Mouse (Mus musculus): Measurements from ENCODE around the gene Rab40c.

Rab40c gene

GRCm38 (mm10) chr17:25895415-25895814 lies 24.1 kb downstream of the Rab40c start:
- DNase-seq: no peak

- peak; percentile 79 for DNase-seq
These were observed 25.4 kb downstream of the Rab40c start for GRCm38 (mm10) chr17:25893975-25894617.

DNA sequence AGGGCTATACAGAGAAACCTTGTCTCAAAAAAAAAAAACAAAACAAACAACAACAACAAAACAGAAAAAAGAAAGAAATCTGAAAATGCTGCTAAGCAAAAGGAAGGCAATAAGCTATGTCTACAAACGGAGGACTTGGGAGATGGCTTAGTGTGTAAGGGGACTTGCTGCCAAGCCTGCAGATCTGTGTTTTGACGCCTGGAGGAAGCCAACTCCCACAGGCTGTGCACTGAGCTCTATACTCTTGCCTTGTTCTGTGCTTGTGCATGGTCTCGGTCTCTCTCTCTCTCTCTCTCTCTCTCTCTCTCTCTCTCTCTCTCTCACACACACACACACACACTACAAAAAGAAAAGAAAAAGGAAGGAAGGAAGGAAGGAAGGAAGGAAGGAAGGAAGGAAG lies 30.7 kb downstream of the Rab40c start:
- DNase-seq: no peak

DNA sequence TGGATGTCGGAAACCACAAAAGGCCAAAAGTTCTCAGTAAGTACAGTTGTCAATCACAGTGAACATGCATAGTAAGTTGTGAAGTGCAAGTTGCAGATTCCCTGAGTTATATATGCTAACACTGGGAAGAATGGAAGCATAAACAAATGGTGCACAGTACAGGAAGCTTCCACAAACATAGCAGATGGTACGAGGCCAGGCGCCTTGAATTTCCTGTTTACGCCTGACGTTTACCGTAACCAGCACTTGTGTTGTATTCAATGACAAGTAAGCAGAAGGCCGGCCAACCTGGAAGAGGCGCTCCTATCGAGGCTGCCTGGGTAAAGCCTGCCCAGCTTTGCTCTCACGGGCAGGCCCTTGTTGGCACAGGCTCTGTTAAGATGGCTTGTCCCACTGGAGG lies 32.1 kb downstream of the Rab40c start:
- DNase-seq: peak; percentile 49

- DNase-seq: no peak
These were observed 32.7 kb downstream of the Rab40c start for GRCm38 (mm10) chr17:25886806-25887205.

DNA sequence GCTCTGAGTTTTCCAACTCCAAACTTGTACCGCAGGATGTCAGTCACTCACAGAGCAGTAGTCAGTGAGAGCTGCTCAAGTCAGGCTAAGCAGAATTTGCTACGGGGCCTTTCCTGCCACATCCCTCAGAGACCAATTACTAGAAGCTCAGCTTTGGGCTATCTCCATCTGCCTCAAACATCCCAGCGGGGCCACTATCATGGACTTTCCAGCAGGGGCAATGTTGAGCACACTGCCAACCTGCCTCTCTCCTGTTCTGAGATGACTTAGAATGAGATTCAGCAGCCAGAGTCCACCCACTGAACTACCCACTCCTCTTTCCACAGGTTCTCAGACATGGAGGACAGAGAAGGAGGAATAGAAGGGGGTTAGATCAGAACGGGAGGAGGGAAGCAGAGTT lies 33.9 kb downstream of the Rab40c start:
- no peak for DNase-seq

GRCm38 (mm10) chr17:25883824-25884223 lies 35.7 kb downstream of the Rab40c start:
- no peak for DNase-seq

DNA sequence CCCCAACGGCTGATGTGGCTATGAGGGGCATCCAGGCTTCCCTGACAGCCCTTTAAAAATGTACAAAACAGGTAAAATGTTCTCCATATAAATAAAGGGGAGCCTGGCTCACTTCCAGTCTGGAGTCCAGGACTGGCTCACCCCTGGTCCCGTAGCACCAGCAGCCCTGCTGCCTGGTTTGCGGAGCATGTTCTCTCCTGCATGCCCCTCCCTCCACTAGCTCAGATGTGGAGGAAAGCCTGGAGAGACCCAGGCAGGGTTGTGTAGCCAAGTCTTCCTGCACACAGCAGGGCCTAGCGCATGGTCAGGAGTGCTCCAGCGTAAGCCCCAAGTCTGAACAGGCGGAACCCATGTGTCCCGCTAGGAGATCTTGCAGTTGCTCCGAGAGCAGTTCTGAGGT lies 36.3 kb downstream of the Rab40c start:
- no peak for DNase-seq

GRCm38 (mm10) chr17:25882306-25882705 lies 37.2 kb downstream of the Rab40c start:
- DNase-seq: no peak

- DNase-seq: no peak
These were observed 37.8 kb downstream of the Rab40c start for GRCm38 (mm10) chr17:25881691-25882090.

DNA sequence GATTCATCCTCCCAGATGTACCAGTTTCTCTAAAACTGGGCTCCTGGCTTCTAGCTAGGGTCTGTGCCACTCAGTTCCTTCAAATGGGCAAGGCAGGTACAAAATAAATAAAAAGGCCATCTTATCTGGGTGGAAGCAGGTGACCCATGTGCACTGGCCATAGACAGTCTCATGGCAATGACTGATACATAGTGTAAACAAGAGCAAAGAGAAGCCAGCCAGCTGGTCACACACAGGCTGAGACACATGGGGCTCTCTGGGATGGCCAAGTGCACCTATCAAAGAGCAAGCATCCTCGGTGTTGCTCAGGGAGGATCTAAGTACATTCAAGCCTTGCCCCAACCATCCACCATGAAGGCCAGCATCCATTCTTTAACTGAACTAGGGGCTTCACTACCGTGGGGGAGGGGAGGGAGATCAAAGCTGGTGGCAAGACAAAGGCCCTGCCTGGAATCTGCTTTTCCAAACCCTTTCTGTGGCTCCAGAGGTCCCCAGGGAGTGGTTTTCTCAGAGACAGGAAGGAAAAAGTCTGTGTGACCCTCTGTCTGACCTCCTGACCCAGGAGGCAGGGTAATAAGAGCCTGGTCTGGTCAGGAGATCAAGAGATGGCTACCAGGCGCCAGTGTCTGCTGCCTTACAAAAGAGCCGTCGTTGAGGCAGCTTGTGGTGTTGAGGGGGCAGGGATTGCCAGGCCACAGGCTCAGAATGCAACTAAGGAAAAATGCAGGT lies 38.5 kb downstream of the Rab40c start:
- DNase-seq: no peak

DNA sequence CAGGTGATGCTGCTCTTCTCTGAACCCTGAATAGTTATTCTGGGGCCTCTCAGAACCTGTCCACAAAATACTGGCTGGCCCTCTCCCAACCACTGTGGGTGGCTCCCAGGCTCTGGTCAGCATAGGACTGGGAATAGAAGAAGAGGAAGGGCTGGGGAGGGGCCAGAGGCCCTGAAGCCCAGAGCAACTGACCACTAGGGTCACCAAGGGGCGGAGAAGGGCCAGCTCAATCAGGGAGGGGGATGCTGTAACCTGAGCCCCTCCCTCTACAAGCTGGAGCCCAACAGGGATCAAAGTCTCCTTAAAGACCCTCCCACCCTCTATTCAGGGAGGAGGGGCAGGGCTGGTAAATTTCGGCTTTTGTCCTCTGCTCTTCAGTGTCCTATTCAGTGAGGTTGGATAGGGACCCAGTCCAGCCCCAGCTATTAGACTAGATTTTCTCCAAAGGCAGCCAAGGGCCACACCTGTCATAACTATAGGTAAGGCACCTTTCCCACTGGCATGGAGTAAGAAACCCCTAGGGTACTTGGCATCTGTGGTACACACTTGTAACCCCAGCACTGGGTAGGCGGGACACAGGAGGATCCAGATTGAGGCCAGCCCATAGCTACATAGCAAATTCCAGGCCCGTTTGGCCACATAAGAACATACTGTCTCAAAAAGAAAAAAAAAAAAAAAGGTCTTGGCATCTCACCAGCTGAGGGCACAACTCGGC lies 39.2 kb downstream of the Rab40c start, which contains the start of gene Wfikkn1:
Gene Wfikkn1 (minus strand): TSS at position 663 of the 715 bp plus-strand sequence.
- DNase-seq: no peak

GRCm38 (mm10) chr17:25879750-25880149 lies 39.8 kb downstream of the Rab40c start:
- DNase-seq: no peak

DNA sequence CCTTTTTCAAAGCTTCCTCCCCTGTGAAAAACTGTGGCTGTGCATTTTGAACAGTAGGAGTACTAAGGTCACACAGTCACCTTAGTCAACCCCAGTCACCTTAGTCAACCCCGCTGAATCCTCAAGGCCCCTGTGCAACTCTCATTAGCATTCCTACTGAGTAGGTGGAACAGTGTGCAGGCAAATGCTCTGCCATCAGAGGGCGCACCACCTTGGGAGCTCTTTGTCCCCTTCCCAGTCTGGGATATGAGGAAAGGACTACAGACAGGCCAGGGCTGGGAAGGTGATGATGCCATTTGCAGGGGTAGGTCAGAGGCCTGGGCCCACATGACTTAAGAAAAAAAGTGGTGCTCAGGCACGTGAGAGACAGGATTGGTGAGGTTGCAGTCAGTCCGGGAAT lies 40.3 kb downstream of the Rab40c start:
- DNase-seq: peak; percentile 35

DNA sequence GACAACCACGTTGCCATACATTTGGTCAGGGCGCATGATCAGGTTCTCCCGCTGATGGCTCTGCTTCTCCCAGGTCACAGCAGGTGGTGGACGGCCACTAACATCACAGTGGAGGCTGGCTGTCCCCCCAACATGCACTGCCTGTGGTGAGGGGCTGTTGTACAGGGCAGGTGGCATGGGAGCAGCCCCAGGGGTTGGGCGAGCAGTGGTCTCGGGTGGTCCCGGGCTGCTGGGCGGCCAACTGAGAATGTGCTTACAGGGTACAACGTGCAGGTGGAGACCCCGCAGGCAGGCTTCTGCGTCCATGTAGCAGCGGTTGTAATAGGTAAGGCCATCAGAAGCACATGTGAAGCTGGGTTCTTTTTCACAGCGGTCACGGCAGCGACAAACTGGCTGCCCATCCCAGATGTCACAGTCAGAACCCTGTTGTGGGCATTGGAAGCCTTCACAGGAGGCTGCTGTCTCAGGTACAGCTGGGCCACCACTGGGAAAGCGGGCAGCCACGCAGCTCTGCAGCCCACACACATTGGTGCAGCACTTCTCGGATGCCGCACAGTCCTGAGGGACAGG lies 40.8 kb downstream of the Rab40c start:
- no peak for DNase-seq

GRCm38 (mm10) chr17:25877741-25878610 lies 41.6 kb downstream of the Rab40c start:
- DNase-seq: no peak

- no peak for DNase-seq
These were observed 42.5 kb downstream of the Rab40c start for GRCm38 (mm10) chr17:25877025-25877424.

- no peak for DNase-seq
These were observed 43.1 kb downstream of the Rab40c start for GRCm38 (mm10) chr17:25876347-25876915.

- DNase-seq: peak; percentile 88
These were observed 44.1 kb downstream of the Rab40c start for GRCm38 (mm10) chr17:25875171-25876136.

GRCm38 (mm10) chr17:25874721-25875170 lies 44.8 kb downstream of the Rab40c start, which contains the start of gene Mettl26:
Mettl26 (plus strand) TSS chr17:25875074.
- peak; percentile 98 for DNase-seq
